Mouse (Mus musculus) kidney, postnatal 36 days (tissue): Measurements from ENCODE around the gene Slc25a34.
A peak's percentile ranks its signal among the peaks of the same experiment; 100 is the strongest.

ENCODE experiments used
- DNase-seq, 2 experiments: peaks; one replicate each; pipeline ENCODE4 v3.0.0; 2021 to 2022; ENCODE audit warnings: mixed read lengths in 2 of 2

Gene Slc25a34

GRCm38 (mm10) chr4:141643118-141643855 lies 19.7 kb upstream of the Slc25a34 start:
- peak; percentile 88 to 91 for DNase-seq

GRCm38 (mm10) chr4:141641961-141642811 lies 18.6 kb upstream of the Slc25a34 start:
- DNase-seq = peak; percentile 70 to 75

- DNase-seq = peak; percentile 83 to 91
Measured at GRCm38 (mm10) chr4:141641353-141641771, 17.7 kb upstream of the Slc25a34 start.

GRCm38 (mm10) chr4:141639474-141639873 lies 15.9 kb upstream of the Slc25a34 start:
- DNase-seq = peak in 1 of 2 experiments; percentile 59

- peak; percentile 78 to 80 for DNase-seq
Measured at GRCm38 (mm10) chr4:141636693-141637092, 13.1 kb upstream of the Slc25a34 start.

GRCm38 (mm10) chr4:141635991-141636390 lies 12.4 kb upstream of the Slc25a34 start:
- no peak for DNase-seq

- DNase-seq = peak in 1 of 2 experiments; percentile 49
Measured at GRCm38 (mm10) chr4:141632111-141632873, 8.7 kb upstream of the Slc25a34 start.

- no peak for DNase-seq
Measured at GRCm38 (mm10) chr4:141631250-141631649, 7.6 kb upstream of the Slc25a34 start.

- DNase-seq = no peak
Measured at GRCm38 (mm10) chr4:141630021-141630420, 6.4 kb upstream of the Slc25a34 start.

GRCm38 (mm10) chr4:141628661-141629060 lies 5.0 kb upstream of the Slc25a34 start:
- no peak for DNase-seq

- DNase-seq = no peak
Measured at GRCm38 (mm10) chr4:141627502-141627901, 3.9 kb upstream of the Slc25a34 start.

GRCm38 (mm10) chr4:141625774-141626550 lies 2.3 kb upstream of the Slc25a34 start:
- DNase-seq = no peak

- DNase-seq = peak; percentile 73 to 79
Measured at GRCm38 (mm10) chr4:141624983-141625773, 1.6 kb upstream of the Slc25a34 start.

- DNase-seq = no peak
Measured at GRCm38 (mm10) chr4:141624134-141624533, 513 bp upstream of the Slc25a34 start.

GRCm38 (mm10) chr4:141623037-141623436 lies 584 bp downstream of the Slc25a34 start:
- peak; percentile 82 to 88 for DNase-seq

- DNase-seq = no peak
Measured at GRCm38 (mm10) chr4:141622580-141622979, 1.0 kb downstream of the Slc25a34 start.

GRCm38 (mm10) chr4:141622091-141622490 lies 1.5 kb downstream of the Slc25a34 start:
- DNase-seq = no peak

GRCm38 (mm10) chr4:141621297-141621696 lies 2.3 kb downstream of the Slc25a34 start:
- DNase-seq = no peak

- DNase-seq = no peak
Measured at GRCm38 (mm10) chr4:141619299-141619883, 4.2 kb downstream of the Slc25a34 start.

- DNase-seq = peak in 1 of 2 experiments; percentile 82
Measured at GRCm38 (mm10) chr4:141618565-141619243, 4.9 kb downstream of the Slc25a34 start, which contains the start of gene Tmem82. Tmem82 (minus strand) TSS chr4:141618633.
